Mouse (Mus musculus): ENCODE measurements around the gene Actr10. TPM values are rescaled to one million over a fixed set of nuclear protein-coding genes. Genes with fewer than 3 reads are reported as not detected.

Actr10 gene
- 225 and 291 TPM in 2 replicates for polyA plus RNA-seq (2015; fragmentation: Nextera tagmentation; extraction: Ambion mirVana)

GRCm38 (mm10) chr12:70937571-70938384 is at the start of gene Actr10:
TSS of gene Actr10 (plus strand) at chr12:70937857.

GRCm38 (mm10) chr12:70974441-70975266 is 37.0 kb downstream of the Actr10 start, which contains the start of gene Psma3:
TSS of gene Psma3 (plus strand) at chr12:70974621.

Other genes starting within 250 kb of the Actr10 start
- gene Frmd6, start 112.3 kb upstream of the Actr10 start, polyA plus RNA-seq (2015; fragmentation: Nextera tagmentation; extraction: Ambion mirVana) = 15.4 and 16.1 TPM in 2 replicates
- 777 and 1,091 TPM in 2 replicates for gene Psma3, start 36.8 kb downstream of the Actr10 start, polyA plus RNA-seq (2015; fragmentation: Nextera tagmentation; extraction: Ambion mirVana)
- gene Arid4a, start 78.1 kb downstream of the Actr10 start, polyA plus RNA-seq (2015; fragmentation: Nextera tagmentation; extraction: Ambion mirVana) = 25.4 and 28.6 TPM in 2 replicates
- 3.1 and 7.5 TPM in 2 replicates for gene Tomm20l, start 173.6 kb downstream of the Actr10 start, polyA plus RNA-seq (2015; fragmentation: Nextera tagmentation; extraction: Ambion mirVana)
- gene Timm9, start 198.8 kb downstream of the Actr10 start, polyA plus RNA-seq (2015; fragmentation: Nextera tagmentation; extraction: Ambion mirVana) = 78.2 and 90.4 TPM in 2 replicates
- 5.5 and 12.9 TPM in 2 replicates for gene 2700049A03Rik, start 199.0 kb downstream of the Actr10 start, polyA plus RNA-seq (2015; fragmentation: Nextera tagmentation; extraction: Ambion mirVana)